Mouse (Mus musculus) left cerebral cortex, adult 8-10 months (tissue): Measurements from ENCODE around the gene Hpcal4. TPM values are rescaled to one million over a fixed set of nuclear protein-coding genes. Genes with fewer than 3 reads are reported as not detected.

ENCODE experiments used
- DNase-seq, 2 experiments: peaks; one replicate each; pipeline ENCODE4 v3.0.0; 2022; ENCODE audit warnings: low spot score in 2 of 2
- total RNA-seq, 4 experiments: library from RNA; stranded (reverse); gene quantifications; 2 replicates each; pipeline ENCODE4 v1.2.4; 2022

Gene Hpcal4
- total RNA-seq, 4 experiments from 2014 or later = 419 to 526 (median 447) TPM

DNA sequence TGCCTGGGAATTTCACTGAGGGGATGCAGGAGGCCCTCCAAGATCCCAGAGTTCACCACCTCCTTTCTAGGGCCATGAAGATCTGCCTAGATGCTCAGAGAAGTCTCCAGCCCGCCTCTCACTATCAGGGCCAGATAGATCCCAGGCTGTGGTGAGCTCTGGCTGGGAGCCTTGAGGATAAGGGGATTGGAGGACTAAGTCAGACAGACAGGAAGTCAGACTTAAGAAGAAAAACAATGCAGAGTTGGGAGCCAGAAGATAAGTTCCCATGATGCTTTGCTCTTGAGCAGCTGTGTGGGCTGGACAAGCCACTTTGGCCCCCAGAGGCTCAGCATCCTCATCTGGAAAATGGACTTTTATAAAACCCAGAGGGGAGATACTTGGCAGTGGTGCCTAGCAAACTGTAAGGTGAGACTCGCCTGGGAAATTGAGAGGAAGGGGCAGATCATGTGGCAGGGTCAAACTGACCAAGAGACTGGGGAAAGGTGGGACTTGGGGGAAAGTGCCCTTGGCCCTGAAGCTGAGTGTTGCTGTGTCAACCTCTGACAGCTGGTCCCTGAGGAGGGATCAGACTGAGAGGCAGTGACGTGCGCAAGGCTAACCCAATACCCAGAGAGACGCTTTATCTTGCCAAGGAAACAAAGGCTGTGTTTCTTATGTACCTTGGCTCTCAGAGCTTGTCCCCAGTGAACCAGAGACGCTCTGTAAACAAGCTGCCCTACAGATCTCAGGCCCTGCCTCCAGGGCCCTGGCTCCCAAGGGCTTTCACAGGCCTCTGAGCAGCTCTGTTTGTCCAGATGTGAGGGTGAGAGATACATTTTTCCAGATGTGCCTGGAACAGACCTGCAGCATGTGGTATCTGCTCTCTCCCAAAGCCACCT is 54.6 kb downstream of the Hpcal4 start:
- DNase-seq = no peak

- no peak for DNase-seq
Observed at GRCm38 (mm10) chr4:123239361-123240203, 56.6 kb downstream of the Hpcal4 start.

Other genes starting within 250 kb of the Hpcal4 start
- 10 to 100 TPM; 16.4 to 24.8 (median 20.1) TPM for gene Mfsd2a, start 222.0 kb upstream of the Hpcal4 start, total RNA-seq
- gene Mycl, start 187.6 kb upstream of the Hpcal4 start, total RNA-seq = 10 to 100 TPM; 12.1 to 13.1 (median 12.4) TPM
- 10 to 100 TPM; 16.0 to 20.3 (median 18.8) TPM for gene Trit1, start 166.6 kb upstream of the Hpcal4 start, total RNA-seq
- gene Bmp8b, start 78.1 kb upstream of the Hpcal4 start, total RNA-seq = under 1 TPM in 3 of 4 experiments, not detected in 1; 0.16 to 0.19 (median 0.19) TPM
- gene Oxct2b, start 67.0 kb upstream of the Hpcal4 start, total RNA-seq = under 1 TPM in 3 of 4 experiments, not detected in 1; 0.22 to 0.46 (median 0.27) TPM
- 10 to 100 TPM; 19.4 to 21.0 (median 20.2) TPM for gene Ppie, start 43.3 kb upstream of the Hpcal4 start, total RNA-seq
- gene Nt5c1a, start 18.3 kb downstream of the Hpcal4 start, total RNA-seq = 10 to 100 TPM; 10.1 to 14.5 (median 12.5) TPM
- 1 to 10 TPM; 3.9 to 6.5 (median 5.9) TPM for gene Heyl, start 50.3 kb downstream of the Hpcal4 start, total RNA-seq
- gene Pabpc4, start 79.1 kb downstream of the Hpcal4 start, total RNA-seq = 10 to 100 TPM; 40.2 to 43.2 (median 42.4) TPM
- under 1 TPM in 2 of 4 experiments, not detected in 2; 0.20 to 0.26 TPM for gene Oxct2a, start 140.4 kb downstream of the Hpcal4 start, total RNA-seq
- not detected for gene Bmp8a, start 160.0 kb downstream of the Hpcal4 start, total RNA-seq